Mouse (Mus musculus): ENCODE data around the gene Bmp8a. TPM values are rescaled to one million over a fixed set of nuclear protein-coding genes. Genes with fewer than 3 reads are reported as not detected.
"Not testable (repeated sequence)": the region's sequence is repeated elsewhere in the genome, so short reads cannot be mapped to it uniquely, and the experiment has no call there.

Bmp8a gene
- polyA plus RNA-seq, 1 experiment = 0.14 TPM

DNA sequence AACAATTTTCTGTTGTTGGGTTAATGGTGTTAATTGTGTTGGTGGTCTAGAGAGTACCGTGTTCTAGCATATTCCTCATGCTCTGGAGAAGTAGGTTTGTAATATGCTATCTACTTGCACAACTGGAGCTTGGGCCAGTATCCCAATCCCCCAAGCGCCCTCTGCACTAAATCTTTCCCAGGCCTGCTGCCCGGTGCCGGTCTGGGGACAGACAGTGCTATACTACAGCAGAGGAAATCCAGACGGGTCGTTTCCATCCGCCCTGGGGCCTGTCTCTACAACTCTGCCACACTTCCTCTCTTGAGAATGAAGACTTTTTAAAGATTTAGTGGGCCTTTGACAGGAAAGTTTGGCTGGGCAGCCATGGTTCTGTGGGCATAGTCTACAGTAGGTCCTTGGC, 50.1 kb downstream of the Bmp8a start:
- H3K4me3 ChIP-seq (ENCODE audit: insufficient read depth, poor library complexity, severe bottlenecking) = no peak overlapping the region
- peaks cover 10% of the 10 kb centered on the region for H3K79me3 ChIP-seq (ENCODE audit: low read depth)
- H3K79me2 ChIP-seq (ENCODE audit: control insufficient read depth, insufficient read depth) = peaks cover 42% of the 10 kb centered on the region
- peaks cover 96% of the 10 kb centered on the region for H3K36me3 ChIP-seq (ENCODE audit: control insufficient read depth, insufficient read depth)
- no peaks in the 10 kb centered on the region for H3K27me3 ChIP-seq (ENCODE audit: control insufficient read depth, insufficient read depth, insufficient read length)
- H3ac ChIP-seq (ENCODE audit: control insufficient read depth, insufficient read length, low read depth) = no peak overlapping the region
- TF ChIP-seq CTCF (IDR thresholded peaks at IDR 0.05; ENCODE audit: control insufficient read depth, insufficient read depth, insufficient read length) (no peak), CEBPB (IDR thresholded peaks at IDR 0.05; ENCODE audit: low read depth) (no peak), MYOG (IDR thresholded peaks at IDR 0.05; ENCODE audit: control insufficient read depth, extremely low read depth, insufficient read length) (no peak), USF1 (IDR thresholded peaks at IDR 0.05; ENCODE audit: low read depth) (no peak), FOSL1 (IDR thresholded peaks at IDR 0.05; ENCODE audit: insufficient read depth, low read length, poor library complexity, severe bottlenecking) (no peak), MYOD1 (IDR thresholded peaks at IDR 0.05; ENCODE audit: control insufficient read depth, insufficient read length, low read depth) (no peak), MAX (IDR thresholded peaks at IDR 0.05) (no peak)

DNA sequence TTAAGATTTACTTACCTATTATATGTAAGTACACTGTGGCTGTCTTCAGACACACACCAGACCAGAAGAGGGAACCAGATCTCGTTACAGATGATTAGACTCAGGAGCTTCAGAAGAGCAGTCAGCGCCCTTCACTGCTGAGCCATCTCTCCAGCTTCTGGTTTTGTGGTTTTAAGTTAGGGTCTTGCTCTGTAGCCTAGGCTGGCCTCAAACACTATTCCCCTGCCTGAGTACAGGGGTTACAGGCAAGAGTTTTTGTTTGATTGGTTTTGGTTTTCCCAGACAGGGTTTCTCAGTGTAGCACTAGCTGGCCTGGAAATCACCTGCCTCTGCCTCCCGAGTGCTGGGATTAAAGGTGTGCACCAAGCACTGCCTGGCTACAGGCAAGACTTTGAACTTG, 50.7 kb downstream of the Bmp8a start:
- TF ChIP-seq USF1 (IDR thresholded peaks at IDR 0.05; ENCODE audit: low read depth) = no peak
- TF ChIP-seq MYOG (IDR thresholded peaks at IDR 0.05; ENCODE audit: control insufficient read depth, extremely low read depth, insufficient read length) = no peak
- no peak for TF ChIP-seq CTCF (IDR thresholded peaks at IDR 0.05; ENCODE audit: control insufficient read depth, insufficient read depth, insufficient read length)
- TF ChIP-seq MAX (IDR thresholded peaks at IDR 0.05) = no peak
- no peak for TF ChIP-seq FOSL1 (IDR thresholded peaks at IDR 0.05; ENCODE audit: insufficient read depth, low read length, poor library complexity, severe bottlenecking)
- Histone ChIP-seq H3K27me3 (ENCODE audit: control insufficient read depth, insufficient read depth, insufficient read length) (no peaks in the 10 kb centered on the region), H3K79me3 (ENCODE audit: low read depth) (peaks cover 14% of the 10 kb centered on the region), H3K79me2 (ENCODE audit: control insufficient read depth, insufficient read depth) (peaks cover 48% of the 10 kb centered on the region), H3K36me3 (ENCODE audit: control insufficient read depth, insufficient read depth) (peaks cover 96% of the 10 kb centered on the region), H3K4me3 (ENCODE audit: insufficient read depth, poor library complexity, severe bottlenecking) (no peak overlapping the region), H3ac (ENCODE audit: control insufficient read depth, insufficient read length, low read depth) (no peak overlapping the region)

DNA sequence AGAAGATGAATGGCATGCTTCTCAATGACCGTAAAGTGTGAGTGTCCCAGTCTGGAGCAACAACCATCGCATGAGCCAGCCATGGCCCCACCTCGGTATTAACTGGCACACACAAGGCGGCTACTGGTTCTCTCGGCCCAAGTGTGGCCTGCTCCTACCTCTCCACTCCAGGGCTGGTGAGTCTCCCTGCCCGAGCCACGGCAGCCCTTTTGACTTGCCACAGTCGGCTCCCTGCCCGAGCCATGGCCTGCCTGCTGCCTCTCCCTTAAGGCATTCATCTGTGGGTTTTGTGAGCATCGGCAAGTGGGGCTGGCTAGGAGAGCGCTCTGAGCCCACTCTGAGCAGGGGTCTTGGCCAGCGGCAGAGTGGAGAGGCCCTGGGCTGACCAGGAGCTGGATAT, 54.0 kb downstream of the Bmp8a start:
- Histone ChIP-seq H3K4me3 (ENCODE audit: insufficient read depth, poor library complexity, severe bottlenecking) (no peak overlapping the region), H3K79me3 (ENCODE audit: low read depth) (peaks cover 46% of the 10 kb centered on the region), H3K36me3 (ENCODE audit: control insufficient read depth, insufficient read depth) (peaks cover 96% of the 10 kb centered on the region), H3ac (ENCODE audit: control insufficient read depth, insufficient read length, low read depth) (no peak overlapping the region), H3K79me2 (ENCODE audit: control insufficient read depth, insufficient read depth) (peaks cover 82% of the 10 kb centered on the region), H3K27me3 (ENCODE audit: control insufficient read depth, insufficient read depth, insufficient read length) (no peaks in the 10 kb centered on the region)
- TF ChIP-seq USF1 (IDR thresholded peaks at IDR 0.05; ENCODE audit: low read depth) (no peak), MAX (IDR thresholded peaks at IDR 0.05) (no peak), MYOG (IDR thresholded peaks at IDR 0.05; ENCODE audit: control insufficient read depth, extremely low read depth, insufficient read length) (no peak), MYOD1 (IDR thresholded peaks at IDR 0.05; ENCODE audit: control insufficient read depth, insufficient read length, low read depth) (no peak), FOSL1 (IDR thresholded peaks at IDR 0.05; ENCODE audit: insufficient read depth, low read length, poor library complexity, severe bottlenecking) (no peak), CEBPB (IDR thresholded peaks at IDR 0.05; ENCODE audit: low read depth) (no peak), CTCF (IDR thresholded peaks at IDR 0.05; ENCODE audit: control insufficient read depth, insufficient read depth, insufficient read length) (no peak)

DNA sequence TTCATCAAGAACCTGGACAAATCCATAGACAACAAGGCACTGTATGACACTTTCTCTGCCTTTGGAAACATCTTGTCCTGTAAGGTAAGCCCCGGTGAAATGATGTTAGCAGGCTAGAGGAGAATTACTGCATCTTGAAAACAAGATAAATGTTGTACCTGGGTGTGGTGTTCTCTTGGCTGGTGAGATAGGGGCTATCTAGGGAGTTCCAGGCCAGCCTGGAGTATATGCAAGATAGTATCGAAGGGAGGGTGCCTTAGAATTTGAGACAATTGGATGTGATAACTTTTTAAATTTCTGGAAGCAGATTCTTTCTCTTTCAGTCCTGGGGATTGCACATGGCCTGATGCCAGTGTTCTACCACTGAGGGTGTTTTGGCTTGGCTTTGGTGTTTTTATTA, 56.3 kb downstream of the Bmp8a start:
- TF ChIP-seq CEBPB (IDR thresholded peaks at IDR 0.05; ENCODE audit: low read depth) (no peak), MYOD1 (IDR thresholded peaks at IDR 0.05; ENCODE audit: control insufficient read depth, insufficient read length, low read depth) (no peak)
- H3K27me3 ChIP-seq (ENCODE audit: control insufficient read depth, insufficient read depth, insufficient read length) = no peaks in the 10 kb centered on the region
- H3K79me2 ChIP-seq (ENCODE audit: control insufficient read depth, insufficient read depth) = peaks cover 82% of the 10 kb centered on the region
- no peak overlapping the region for H3K4me3 ChIP-seq (ENCODE audit: insufficient read depth, poor library complexity, severe bottlenecking)
- H3K79me3 ChIP-seq (ENCODE audit: low read depth) = peaks cover 51% of the 10 kb centered on the region
- H3K36me3 ChIP-seq (ENCODE audit: control insufficient read depth, insufficient read depth) = peaks cover 76% of the 10 kb centered on the region
- no peak overlapping the region for H3ac ChIP-seq (ENCODE audit: control insufficient read depth, insufficient read length, low read depth)

DNA sequence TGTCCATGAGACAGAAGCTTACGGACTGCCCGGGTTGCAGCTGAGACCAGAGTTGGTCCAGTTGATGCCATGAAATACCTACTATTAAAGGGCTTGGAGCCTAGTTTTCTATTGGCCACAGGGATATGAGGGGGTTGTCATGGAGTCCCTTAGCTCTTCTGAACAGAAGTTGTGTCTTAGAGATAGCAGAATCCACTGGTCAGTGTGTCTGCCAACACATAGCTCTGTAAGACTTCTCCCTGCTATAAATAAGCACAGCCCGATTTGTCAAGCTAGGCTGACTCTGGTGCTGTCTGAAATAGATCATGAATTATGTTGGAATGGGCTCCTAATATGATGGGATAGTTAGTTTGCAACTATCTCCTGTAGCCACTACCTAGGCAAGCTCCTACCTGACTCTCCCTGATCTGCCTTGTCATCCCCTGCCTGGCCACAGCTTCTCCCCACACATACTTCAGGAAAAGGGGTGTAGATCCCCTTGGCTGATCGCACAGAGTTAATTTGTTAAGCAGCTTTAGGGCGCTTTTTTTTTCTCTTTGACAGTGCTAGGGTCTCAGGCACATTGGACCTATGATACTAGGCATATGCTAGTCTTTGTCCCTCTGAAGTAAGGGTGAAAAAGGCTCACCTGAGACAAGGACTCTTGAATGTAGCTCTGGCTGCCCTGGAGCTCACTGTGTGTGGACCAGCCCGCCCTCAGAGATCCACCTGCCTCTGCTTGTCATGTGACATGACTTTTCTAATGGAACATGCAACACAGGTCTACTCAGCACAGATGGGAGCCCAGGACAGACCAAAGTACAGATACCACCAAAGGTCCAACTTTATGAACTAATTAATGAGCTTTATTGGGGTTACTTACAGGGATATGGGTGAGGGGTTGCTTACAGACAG, 58.1 kb downstream of the Bmp8a start:
- H3K36me3 ChIP-seq (ENCODE audit: control insufficient read depth, insufficient read depth) = peaks cover 59% of the 10 kb centered on the region

DNA sequence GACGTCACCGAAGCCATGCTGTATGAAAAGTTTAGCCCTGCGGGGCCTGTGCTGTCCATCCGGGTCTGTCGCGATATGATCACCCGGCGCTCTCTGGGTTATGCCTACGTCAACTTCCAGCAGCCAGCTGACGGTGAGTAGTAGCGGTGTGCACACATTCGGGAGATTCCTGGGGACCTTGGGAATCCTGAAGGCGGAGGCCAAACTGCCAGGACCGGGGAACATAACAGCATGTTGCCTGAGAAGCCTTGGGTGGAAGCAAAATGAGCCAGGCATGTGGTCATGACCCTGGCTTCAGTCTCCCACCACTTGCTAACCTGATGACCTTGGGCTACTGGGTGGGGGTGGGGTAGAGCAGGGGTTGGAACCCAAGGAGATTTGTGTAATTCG, 59.4 kb downstream of the Bmp8a start:
- H3K27me3 ChIP-seq (ENCODE audit: control insufficient read depth, insufficient read depth, insufficient read length) = not testable (repeated sequence)
- Histone ChIP-seq H3K36me3 (ENCODE audit: control insufficient read depth, insufficient read depth) (peaks cover 46% of the 10 kb centered on the region), H3K4me3 (ENCODE audit: insufficient read depth, poor library complexity, severe bottlenecking) (peak overlapping the region; percentile 49), H3K79me2 (ENCODE audit: control insufficient read depth, insufficient read depth) (peaks cover 57% of the 10 kb centered on the region), H3ac (ENCODE audit: control insufficient read depth, insufficient read length, low read depth) (peak overlapping the region; percentile 37), H3K79me3 (ENCODE audit: low read depth) (peaks cover 49% of the 10 kb centered on the region)

More for the DNA sequence above, 58.1 kb downstream of the Bmp8a start:
- peaks cover 69% of the 10 kb centered on the region for H3K79me2 ChIP-seq (ENCODE audit: control insufficient read depth, insufficient read depth)
- H3K4me3 ChIP-seq (ENCODE audit: insufficient read depth, poor library complexity, severe bottlenecking) = peak overlapping the region; percentile 49
- no peaks in the 10 kb centered on the region for H3K27me3 ChIP-seq (ENCODE audit: control insufficient read depth, insufficient read depth, insufficient read length)
- peak overlapping the region; percentile 60 for H3ac ChIP-seq (ENCODE audit: control insufficient read depth, insufficient read length, low read depth)
- TF ChIP-seq MAX (IDR thresholded peaks at IDR 0.05) = no peak
- H3K79me3 ChIP-seq (ENCODE audit: low read depth) = peaks cover 51% of the 10 kb centered on the region

DNA sequence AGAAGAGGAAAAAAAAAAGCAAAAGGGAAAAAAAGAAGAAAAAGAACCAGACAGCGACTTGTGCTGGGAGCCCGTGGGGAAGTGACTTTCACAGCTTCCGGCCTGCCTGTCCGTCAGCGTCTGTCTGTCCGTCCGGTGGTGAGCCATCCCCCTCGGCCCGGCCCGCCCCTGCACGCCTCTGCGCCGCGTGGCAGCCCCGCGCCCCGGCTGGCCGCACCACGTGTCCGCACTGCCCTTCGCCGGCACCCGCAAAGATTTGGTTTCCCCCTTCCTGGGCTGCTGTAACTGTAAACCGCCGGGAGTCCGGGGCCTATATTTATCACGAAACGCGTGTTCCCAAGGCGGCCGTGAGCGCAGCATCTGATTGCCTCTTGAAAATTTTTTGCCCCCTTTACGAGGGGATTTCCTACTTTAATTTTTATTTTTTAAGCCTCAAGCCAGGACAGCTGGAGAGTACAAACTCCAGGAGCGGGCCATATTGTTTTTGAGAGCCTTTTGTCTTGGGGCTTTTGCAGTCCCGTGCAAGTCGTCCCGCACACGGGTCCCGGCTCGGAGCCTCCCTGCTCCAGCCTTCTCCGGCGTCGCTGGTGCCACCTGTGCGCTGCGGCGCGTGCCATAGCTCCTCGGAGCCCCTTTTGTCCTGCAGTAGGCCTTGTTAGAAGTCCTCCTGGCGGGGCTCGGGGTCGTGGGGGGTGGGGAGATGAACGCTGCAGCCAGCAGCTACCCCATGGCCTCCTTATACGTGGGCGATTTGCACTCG, 60.0 kb downstream of the Bmp8a start:
- H3ac ChIP-seq (ENCODE audit: control insufficient read depth, insufficient read length, low read depth) = not testable (repeated sequence)
- Histone ChIP-seq H3K79me3 (ENCODE audit: low read depth) (peaks cover 43% of the 10 kb centered on the region), H3K79me2 (ENCODE audit: control insufficient read depth, insufficient read depth) (peaks cover 51% of the 10 kb centered on the region)

More for the DNA sequence above, 60.0 kb downstream of the Bmp8a start:
- peak overlapping the region; percentile 49 for H3K4me3 ChIP-seq (ENCODE audit: insufficient read depth, poor library complexity, severe bottlenecking)
- H3K27me3 ChIP-seq (ENCODE audit: control insufficient read depth, insufficient read depth, insufficient read length) = not testable (repeated sequence)
- peaks cover 40% of the 10 kb centered on the region for H3K36me3 ChIP-seq (ENCODE audit: control insufficient read depth, insufficient read depth)

All from C2C12 (cell line).